Mouse (Mus musculus): ENCODE measurements around the gene Hsd17b12. TPM values are rescaled to one million over a fixed set of nuclear protein-coding genes. Genes with fewer than 3 reads are reported as not detected.

The Hsd17b12 gene
- polyA plus RNA-seq, 1 experiment from 2014 or later: 122 TPM

DNA sequence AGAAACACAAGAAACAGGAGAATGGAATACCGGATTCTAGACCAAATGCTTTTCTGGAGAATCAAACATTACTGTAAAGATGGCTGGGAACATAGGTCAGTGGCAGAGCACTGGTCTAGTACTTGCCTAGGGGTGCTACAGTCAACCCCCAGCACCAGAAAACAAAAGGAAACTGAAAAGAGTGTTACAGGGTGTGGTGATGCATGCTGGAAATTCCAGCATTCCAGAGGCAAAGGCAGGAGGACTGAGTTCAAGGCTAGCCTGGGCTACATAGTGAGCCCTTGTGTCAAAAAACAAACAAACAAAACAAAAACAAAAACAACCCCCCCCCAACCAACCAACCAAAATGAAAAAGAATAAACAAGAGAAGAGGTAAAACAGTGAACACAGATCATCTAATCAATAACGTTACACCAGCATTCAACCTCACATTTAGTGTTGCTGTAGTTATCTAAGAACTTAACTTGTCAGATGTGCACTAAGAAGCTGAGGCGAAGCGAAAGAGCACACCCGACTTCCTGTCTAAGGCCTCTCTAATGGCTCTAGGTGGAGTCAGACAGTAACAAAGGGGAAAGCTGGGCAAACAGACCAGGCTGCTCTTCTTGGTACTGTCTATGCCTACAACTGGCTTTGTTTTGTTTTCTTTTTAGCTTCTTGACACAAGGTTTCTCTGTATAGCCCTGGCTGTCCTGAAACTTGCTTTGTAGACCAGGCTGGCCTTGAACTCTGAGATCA, 117.2 kb downstream of the Hsd17b12 start:
- no peak for ATAC-seq (ENCODE audit: low read depth)
- no peak overlapping the region for H3K9ac ChIP-seq
- H3K36me3 ChIP-seq: no peaks in the 10 kb centered on the region
- H3K4me2 ChIP-seq: no peak overlapping the region
- WGBS: 91% methylated on average over 5 of the region's 5 CpGs
- peaks cover 24% of the 10 kb centered on the region for H3K4me1 ChIP-seq (replicated peaks)
- no peak overlapping the region for H3K4me3 ChIP-seq
- H3K9me3 ChIP-seq: no peaks in the 10 kb centered on the region
- no peak overlapping the region for H3K27ac ChIP-seq (replicated peaks)
- H3K27me3 ChIP-seq: no peaks in the 10 kb centered on the region

GRCm38 (mm10) chr2:94035428-94036331, 122.1 kb downstream of the Hsd17b12 start:
- Histone ChIP-seq H3K36me3 (peaks cover 23% of the 10 kb centered on the region), H3K27ac (replicated peaks) (no peak overlapping the region), H3K9me3 (no peaks in the 10 kb centered on the region), H3K4me2 (no peak overlapping the region), H3K9ac (no peak overlapping the region), H3K4me1 (replicated peaks) (no peaks in the 10 kb centered on the region), H3K4me3 (no peak overlapping the region), H3K27me3 (no peaks in the 10 kb centered on the region)
- 68% methylated on average over 9 of the region's 9 CpGs for WGBS
- ATAC-seq (ENCODE audit: low read depth): peak; percentile 87

DNA sequence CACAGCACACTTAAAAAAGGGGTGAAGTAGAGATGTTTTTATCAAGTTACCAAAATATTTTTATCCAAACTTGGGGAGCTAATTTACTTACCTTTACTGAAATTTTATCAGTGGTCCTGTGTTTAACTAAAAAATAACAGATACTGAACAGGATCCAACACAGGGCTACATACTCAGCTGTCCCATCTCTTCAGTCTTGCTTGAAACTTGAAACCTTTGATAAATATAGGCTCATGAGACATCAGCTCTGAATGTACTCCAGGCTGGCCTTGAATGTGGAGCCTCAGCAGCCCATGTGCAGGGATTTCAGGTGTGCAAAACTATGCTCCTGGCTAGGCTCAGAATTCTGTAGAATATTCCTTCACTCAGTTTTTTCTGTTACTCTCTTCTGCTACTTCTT, 127.2 kb downstream of the Hsd17b12 start:
- H3K9ac ChIP-seq: no peak overlapping the region
- no peak overlapping the region for H3K27ac ChIP-seq (replicated peaks)
- no peaks in the 10 kb centered on the region for H3K9me3 ChIP-seq
- H3K4me2 ChIP-seq: no peak overlapping the region
- H3K4me1 ChIP-seq (replicated peaks): no peaks in the 10 kb centered on the region
- peaks cover 24% of the 10 kb centered on the region for H3K36me3 ChIP-seq
- H3K4me3 ChIP-seq: no peak overlapping the region
- no peaks in the 10 kb centered on the region for H3K27me3 ChIP-seq
- no peak for ATAC-seq (ENCODE audit: low read depth)

- no peak overlapping the region for H3K4me2 ChIP-seq
- H3K27ac ChIP-seq (replicated peaks): no peak overlapping the region
- no peak overlapping the region for H3K4me3 ChIP-seq
- H3K9me3 ChIP-seq: no peaks in the 10 kb centered on the region
- no peaks in the 10 kb centered on the region for H3K36me3 ChIP-seq
- H3K4me1 ChIP-seq (replicated peaks): no peaks in the 10 kb centered on the region
- H3K27me3 ChIP-seq: no peaks in the 10 kb centered on the region; the same call in 1 of the 2 replicates
- no peak overlapping the region for H3K9ac ChIP-seq
- 58% methylated on average over 6 of the region's 6 CpGs for WGBS
- ATAC-seq (ENCODE audit: low read depth): no peak
Observed at GRCm38 (mm10) chr2:94024637-94025036, 133.1 kb downstream of the Hsd17b12 start.

GRCm38 (mm10) chr2:94010335-94011291, 147.2 kb downstream of the Hsd17b12 start, which contains the start of gene Alkbh3:
Alkbh3 (minus strand) TSS chr2:94010807.
- 5% methylated on average over 47 of the region's 47 CpGs for WGBS
- Histone ChIP-seq H3K4me1 (replicated peaks) (peaks cover 20% of the 10 kb centered on the region), H3K9ac (peak within 1 kb of the TSS; percentile 83), H3K4me2 (peak within 1 kb of the TSS; percentile 90), H3K4me3 (peak within 1 kb of the TSS; percentile 74), H3K9me3 (0 out of 2 replicates have a peak, but pooled peaks cover 5% of the 10 kb centered on the region), H3K27ac (replicated peaks) (peak within 1 kb of the TSS; percentile 11; the same call in 1 of the 2 replicates), H3K36me3 (peaks cover 28% of the 10 kb centered on the region), H3K27me3 (no peaks in the 10 kb centered on the region)
- ATAC-seq (ENCODE audit: low read depth): peak; percentile 99

DNA sequence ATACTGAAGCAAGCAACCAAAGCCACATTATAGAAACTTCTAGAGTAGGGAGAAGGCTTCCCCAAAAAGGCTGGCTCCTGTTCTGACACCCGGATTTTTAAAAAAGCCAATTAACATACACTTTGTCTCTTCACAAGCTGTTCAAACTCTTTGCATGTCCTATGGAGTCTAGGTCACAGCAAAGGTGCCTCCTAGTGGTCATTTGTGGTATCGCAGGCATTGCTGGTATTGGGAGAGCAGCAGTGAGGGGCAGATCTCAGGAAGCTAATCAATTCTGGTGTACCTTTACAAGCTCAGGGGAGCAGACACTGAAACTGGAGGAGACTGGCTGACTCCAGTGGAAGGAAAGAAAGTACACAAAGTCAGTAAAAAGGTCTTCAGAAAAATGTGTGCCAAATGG, 155.4 kb downstream of the Hsd17b12 start:
- H3K27ac ChIP-seq (replicated peaks): no peak overlapping the region
- no peaks in the 10 kb centered on the region for H3K27me3 ChIP-seq
- WGBS: 8% methylated on average over 2 of the region's 2 CpGs
- H3K9ac ChIP-seq: no peak overlapping the region
- H3K4me1 ChIP-seq (replicated peaks): no peaks in the 10 kb centered on the region
- peaks cover 87% of the 10 kb centered on the region for H3K36me3 ChIP-seq
- peak; percentile 84 for ATAC-seq (ENCODE audit: low read depth)
- no peaks in the 10 kb centered on the region for H3K9me3 ChIP-seq
- H3K4me3 ChIP-seq: no peak overlapping the region
- H3K4me2 ChIP-seq: no peak overlapping the region

DNA sequence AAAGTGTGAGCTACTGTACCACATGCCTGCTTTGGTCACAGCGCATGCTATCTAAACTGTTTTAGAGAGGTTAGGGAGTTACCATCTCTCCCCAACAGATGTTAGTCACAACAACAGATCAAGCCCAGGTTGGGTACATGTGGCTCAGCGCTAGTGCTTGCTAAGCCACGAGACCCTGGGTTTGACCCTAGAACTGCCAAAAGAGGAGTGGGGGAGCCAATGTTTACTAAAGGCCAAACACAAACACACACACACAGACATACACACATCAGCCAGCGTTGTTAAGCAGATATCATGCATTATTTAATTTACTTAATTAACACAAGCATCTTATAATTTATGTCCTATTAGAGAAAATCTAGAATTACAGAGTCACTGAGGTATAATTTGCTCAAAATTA, 155.8 kb downstream of the Hsd17b12 start:
- H3K27ac ChIP-seq (replicated peaks): no peak overlapping the region
- WGBS: 84% methylated on average over 4 of the region's 4 CpGs
- no peak overlapping the region for H3K4me3 ChIP-seq
- peak; percentile 27; the same call in 1 of the 2 replicates for ATAC-seq (ENCODE audit: low read depth)
- H3K36me3 ChIP-seq: peaks cover 87% of the 10 kb centered on the region
- H3K4me1 ChIP-seq (replicated peaks): no peaks in the 10 kb centered on the region
- no peak overlapping the region for H3K4me2 ChIP-seq
- H3K9me3 ChIP-seq: no peaks in the 10 kb centered on the region
- H3K9ac ChIP-seq: no peak overlapping the region
- H3K27me3 ChIP-seq: no peaks in the 10 kb centered on the region

DNA sequence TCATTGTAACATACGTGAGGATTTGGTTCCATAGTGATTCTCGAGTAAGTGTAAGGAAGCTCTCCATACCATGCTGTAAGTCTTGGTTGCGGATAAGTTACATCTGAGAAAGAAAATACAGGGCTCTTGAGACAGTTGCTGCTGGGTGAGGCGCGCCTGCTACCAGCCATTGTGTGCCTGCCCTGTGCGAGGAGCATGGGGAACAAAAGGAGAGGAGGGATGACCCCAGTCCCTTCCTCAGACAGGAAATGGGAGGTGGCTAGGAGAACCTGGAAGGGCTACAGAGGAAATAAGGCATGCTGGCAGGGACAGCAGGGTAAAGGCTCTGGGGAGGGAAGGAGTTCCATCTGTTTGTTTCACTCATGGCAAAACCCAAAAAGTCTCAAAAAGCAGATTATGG, 156.4 kb downstream of the Hsd17b12 start:
- Histone ChIP-seq H3K4me3 (no peak overlapping the region), H3K4me1 (replicated peaks) (no peaks in the 10 kb centered on the region), H3K9me3 (no peaks in the 10 kb centered on the region), H3K27ac (replicated peaks) (no peak overlapping the region), H3K27me3 (no peaks in the 10 kb centered on the region), H3K9ac (no peak overlapping the region), H3K4me2 (no peak overlapping the region), H3K36me3 (peaks cover 87% of the 10 kb centered on the region)
- WGBS: 83% methylated on average over 6 of the region's 6 CpGs
- no peak for ATAC-seq (ENCODE audit: low read depth)

GRCm38 (mm10) chr2:93996254-93996653, 161.5 kb downstream of the Hsd17b12 start, which contains the start of gene Gm27027:
Gm27027 (minus strand) TSS chr2:93996354.
- ATAC-seq (ENCODE audit: low read depth): no peak
- H3K36me3 ChIP-seq: peaks cover 82% of the 10 kb centered on the region
- H3K9me3 ChIP-seq: no peaks in the 10 kb centered on the region
- no peak within 1 kb of the TSS for H3K27ac ChIP-seq (replicated peaks)
- H3K4me3 ChIP-seq: no peak within 1 kb of the TSS
- WGBS: 84% methylated on average over 6 of the region's 6 CpGs
- no peak within 1 kb of the TSS for H3K4me2 ChIP-seq
- H3K27me3 ChIP-seq: no peaks in the 10 kb centered on the region
- peaks cover 20% of the 10 kb centered on the region for H3K4me1 ChIP-seq (replicated peaks)
- H3K9ac ChIP-seq: no peak within 1 kb of the TSS

GRCm38 (mm10) chr2:93992810-93993209, 165.0 kb downstream of the Hsd17b12 start:
- Histone ChIP-seq H3K36me3 (peaks cover 85% of the 10 kb centered on the region), H3K4me1 (replicated peaks) (peaks cover 20% of the 10 kb centered on the region), H3K9ac (0 out of 2 replicates have a peak overlapping the region, but pooled peaks have one; percentile 13), H3K9me3 (no peaks in the 10 kb centered on the region), H3K4me3 (no peak overlapping the region), H3K27ac (replicated peaks) (peak overlapping the region; percentile 63), H3K27me3 (no peaks in the 10 kb centered on the region), H3K4me2 (no peak overlapping the region)
- no peak; the same call in 1 of the 2 replicates for ATAC-seq (ENCODE audit: low read depth)
- 42% methylated on average over 3 of the region's 3 CpGs for WGBS

- WGBS: 23% methylated on average over 5 of the region's 5 CpGs
- peaks cover 85% of the 10 kb centered on the region for H3K36me3 ChIP-seq
- H3K4me1 ChIP-seq (replicated peaks): peaks cover 20% of the 10 kb centered on the region
- no peak overlapping the region for H3K4me2 ChIP-seq
- H3K27me3 ChIP-seq: no peaks in the 10 kb centered on the region
- ATAC-seq (ENCODE audit: low read depth): peak; percentile 43
- no peaks in the 10 kb centered on the region for H3K9me3 ChIP-seq
- 0 out of 2 replicates have a peak overlapping the region, but pooled peaks have one; percentile 13 for H3K9ac ChIP-seq
- H3K27ac ChIP-seq (replicated peaks): peak overlapping the region; percentile 63
- no peak overlapping the region for H3K4me3 ChIP-seq
Observed at GRCm38 (mm10) chr2:93992259-93992658, 165.5 kb downstream of the Hsd17b12 start.

All from neural tube, embryonic 13.5 days (tissue).